Mouse (Mus musculus) ES-Bruce4 (cell line): Measurements from ENCODE around the gene Tmem263. TPM values are rescaled to one million over a fixed set of nuclear protein-coding genes. Genes with fewer than 3 reads are reported as not detected.

ENCODE experiments used
- H3K27ac ChIP-seq: 2 replicates; pipeline ENCODE4 v1.5.1; 2012; ENCODE audit warnings: low read length, inconsistent platforms; ENCODE audit not compliant: insufficient read depth
- H3K27me3 ChIP-seq: 2 replicates; pipeline ENCODE4 v1.6.1; 2012; ENCODE audit warnings: mild to moderate bottlenecking, low read length, inconsistent platforms; ENCODE audit not compliant: control insufficient read depth, poor library complexity, insufficient read depth, severe bottlenecking
- H3K36me3 ChIP-seq: 2 replicates; pipeline ENCODE4 v1.6.1; 2012; ENCODE audit warnings: inconsistent platforms, mild to moderate bottlenecking, low read length, moderate library complexity; ENCODE audit not compliant: control insufficient read depth, poor library complexity, insufficient read depth, severe bottlenecking
- H3K4me1 ChIP-seq: one replicate; pipeline ENCODE4 v1.8.1; 2011; ENCODE audit warnings: low read length; ENCODE audit not compliant: control insufficient read depth, insufficient read depth
- H3K4me3 ChIP-seq: 2 replicates; pipeline ENCODE4 v1.5.1; 2011; ENCODE audit warnings: low read depth, mild to moderate bottlenecking, low read length
- H3K9ac ChIP-seq: 2 replicates; pipeline ENCODE4 v1.6.1; 2012; ENCODE audit warnings: low read depth, mild to moderate bottlenecking, inconsistent platforms; ENCODE audit not compliant: poor library complexity, severe bottlenecking
- H3K9me3 ChIP-seq: replicated peaks from 2 replicates; pipeline ENCODE4 v1.6.1; 2012; ENCODE audit warnings: mild to moderate bottlenecking, low read length, inconsistent platforms; ENCODE audit not compliant: control insufficient read depth, poor library complexity, insufficient read depth, severe bottlenecking
- CTCF ChIP-seq: IDR thresholded peaks from one replicate; pipeline ENCODE4 v1.8.1; 2011; ENCODE audit warnings: low read depth, low read length
- EP300 ChIP-seq: IDR thresholded peaks from 2 replicates; pipeline ENCODE4 v1.6.1; 2011; ENCODE audit warnings: low read depth, low read length; ENCODE audit not compliant: insufficient read depth
- POLR2A ChIP-seq: IDR thresholded peaks from one replicate; pipeline ENCODE4 v1.8.1; 2011; ENCODE audit warnings: low read length; ENCODE audit not compliant: insufficient read depth
- polyA plus RNA-seq: library from polyadenylated mRNA; stranded (reverse); fragments of >200 nt; gene quantifications from 2 replicates; pipeline ENCODE4 v1.2.4, GENCODE M21; 2011; ENCODE audit warnings: low read depth; ENCODE audit not compliant: missing spikeins, insufficient read depth, insufficient read length

The Tmem263 gene
- polyA plus RNA-seq, 1 experiment: 24.0 TPM

DNA sequence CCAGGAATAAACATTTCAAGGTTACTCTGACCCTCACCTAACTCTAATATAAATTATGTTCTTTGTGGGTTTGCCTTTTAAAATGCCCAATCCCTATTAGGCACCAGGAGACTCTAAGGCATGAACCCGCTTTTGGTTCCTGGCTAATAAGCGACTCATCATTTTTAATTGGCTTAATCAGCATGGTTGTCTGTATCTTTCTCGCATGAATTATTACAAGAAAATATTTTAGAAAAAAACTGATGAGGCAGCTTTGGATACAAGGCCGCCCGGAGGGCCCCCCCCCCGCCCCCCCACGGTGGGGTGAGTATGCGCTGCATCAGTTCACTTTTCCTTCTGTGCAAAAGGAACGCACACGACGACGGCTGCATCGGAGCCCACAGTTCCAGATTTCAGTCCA lies 62.4 kb downstream of the Tmem263 start:
- H3K9ac ChIP-seq: no peak overlapping the region
- peaks cover 2% of the 10 kb centered on the region for H3K4me1 ChIP-seq
- H3K9me3 ChIP-seq: no peaks in the 10 kb centered on the region
- no peak overlapping the region for H3K4me3 ChIP-seq
- no peak for TF ChIP-seq EP300
- no peak for TF ChIP-seq POLR2A
- TF ChIP-seq CTCF: no peak
- H3K27me3 ChIP-seq: no peaks in the 10 kb centered on the region
- no peak overlapping the region for H3K27ac ChIP-seq
- H3K36me3 ChIP-seq: no peaks in the 10 kb centered on the region

DNA sequence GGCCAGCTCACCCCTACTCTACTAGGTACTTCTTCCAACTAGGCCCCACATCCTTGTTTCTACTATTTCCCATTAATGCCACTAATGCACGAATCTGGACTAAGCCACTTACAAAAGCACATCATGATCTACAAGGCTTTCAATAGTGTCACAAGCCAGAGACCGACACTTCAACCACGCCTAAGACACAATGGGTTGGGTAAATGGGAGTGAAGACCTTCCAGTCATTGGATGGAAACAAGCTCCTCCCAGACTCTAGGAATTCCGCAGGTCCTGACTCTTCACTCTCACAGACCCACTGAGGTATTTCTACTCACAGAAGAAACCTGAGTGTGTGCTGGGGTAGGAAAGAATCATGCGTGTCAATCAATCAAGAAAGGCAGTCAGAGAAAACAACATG lies 62.9 kb downstream of the Tmem263 start:
- peaks cover 2% of the 10 kb centered on the region for H3K4me1 ChIP-seq
- no peaks in the 10 kb centered on the region for H3K36me3 ChIP-seq
- no peak for TF ChIP-seq POLR2A
- no peak for TF ChIP-seq CTCF
- no peak for TF ChIP-seq EP300
- H3K9me3 ChIP-seq: no peaks in the 10 kb centered on the region
- H3K9ac ChIP-seq: no peak overlapping the region
- H3K4me3 ChIP-seq: no peak overlapping the region
- H3K27ac ChIP-seq: no peak overlapping the region
- H3K27me3 ChIP-seq: no peaks in the 10 kb centered on the region

Other genes with a start within 250 kb of the Tmem263 start
- gene Ric8b, start 185.0 kb upstream of the Tmem263 start, polyA plus RNA-seq: 16.0 and 18.8 TPM in 2 replicates
- gene Fhl4, start 132 bp upstream of the Tmem263 start, polyA plus RNA-seq: 0.96 and 2.0 TPM in 2 replicates
- 11.3 and 17.3 TPM in 2 replicates for gene Mterf2, start 25.4 kb downstream of the Tmem263 start, polyA plus RNA-seq
- 25.1 and 27.7 TPM in 2 replicates for gene Cry1, start 82.4 kb downstream of the Tmem263 start, polyA plus RNA-seq